Mouse (Mus musculus): ENCODE measurements around the gene Rdh19.

- no peak for TF ChIP-seq CTCF (IDR thresholded peaks at IDR 0.05; ENCODE audit: low read depth)
- no peak for TF ChIP-seq EP300 (IDR thresholded peaks at IDR 0.05; ENCODE audit: low read depth)
Measured at GRCm38 (mm10) chr10:127864931-127865330, 15.2 kb downstream of the Rdh19 start.

Measured in liver, postnatal 0 days (tissue).